Mouse (Mus musculus) CH12.LX (cell line): ENCODE results near the gene Cnst. TPM values are rescaled to one million over a fixed set of nuclear protein-coding genes. Genes with fewer than 3 reads are reported as not detected.
A peak's percentile ranks its signal among the peaks of the same experiment; 100 is the strongest.

Source experiments
- DNase-seq: peaks from one replicate; pipeline ENCODE4 v3.0.0-alpha.2; 2013; ENCODE audit errors: extremely low read depth
- H3K27ac ChIP-seq: 2 replicates; pipeline ENCODE4 v1.5.1; 2012; ENCODE audit warnings: low read depth, mild to moderate bottlenecking, control low read depth, moderate library complexity; ENCODE audit not compliant: insufficient read depth
- H3K27me3 ChIP-seq: replicated peaks from 2 replicates; pipeline ENCODE3; 2012; ENCODE audit warnings: inconsistent platforms
- H3K36me3 ChIP-seq, 2 experiments: replicated peaks in 1 of 2; 2 replicates each; pipeline versions ENCODE3 to v1.6.1; 2012; ENCODE audit warnings: inconsistent platforms in 1 of 2, low read length in 1 of 2, mild to moderate bottlenecking in 1 of 2, mixed read lengths in 1 of 2, moderate library complexity in 1 of 2; ENCODE audit not compliant: control insufficient read depth in 1 of 2, insufficient read depth in 1 of 2
- H3K4me1 ChIP-seq, 2 experiments: 2 replicates each; pipeline ENCODE4 v1.6.1; 2012; ENCODE audit warnings: inconsistent platforms in 1 of 2, moderate library complexity in 1 of 2; ENCODE audit not compliant: insufficient read depth in 2 of 2, control insufficient read depth in 1 of 2
- H3K4me2 ChIP-seq: 2 replicates; pipeline ENCODE4 v1.6.1; 2012; ENCODE audit warnings: low read depth, mild to moderate bottlenecking, control low read depth; ENCODE audit not compliant: poor library complexity, insufficient read depth, severe bottlenecking
- H3K4me3 ChIP-seq, 3 experiments: fragments of 150-350 bp in 1 of 3; sonication (generic) in 1 of 3; replicated peaks in 1 of 3; 2 replicates each; pipeline versions ENCODE3 to v1.5.1; 2011 to 2012; ENCODE audit warnings: low read depth in 2 of 3, low read length in 2 of 3, mild to moderate bottlenecking in 2 of 3, moderate library complexity in 2 of 3, control low read depth in 1 of 3, improper control_type of control experiment in 1 of 3, inconsistent platforms in 1 of 3, mixed read lengths in 1 of 3; ENCODE audit not compliant: poor library complexity in 1 of 3
- H3K79me2 ChIP-seq: replicated peaks from 2 replicates; pipeline ENCODE4 v1.6.1; 2012; ENCODE audit warnings: mild to moderate bottlenecking, moderate library complexity; ENCODE audit not compliant: control insufficient read depth, poor library complexity, insufficient read depth, severe bottlenecking; ENCODE audit errors: extremely low read depth
- H3K9ac ChIP-seq: 2 replicates; pipeline ENCODE4 v1.6.1; 2012; ENCODE audit warnings: low read depth, mild to moderate bottlenecking, control low read depth, moderate library complexity; ENCODE audit not compliant: insufficient read depth
- H3K9me3 ChIP-seq: replicated peaks from 2 replicates; pipeline ENCODE3; 2012; ENCODE audit warnings: low read length, inconsistent platforms, mixed read lengths
- CTCF ChIP-seq, 2 experiments: IDR thresholded peaks in 1 of 2; conservative IDR thresholded peaks in 1 of 2; 2 replicates each; pipeline ENCODE4 v1.5.1; 2011 to 2012; ENCODE audit warnings: low read depth in 2 of 2, low read length in 2 of 2, improper control_type of control experiment in 1 of 2, inconsistent platforms in 1 of 2, mild to moderate bottlenecking in 1 of 2, moderate library complexity in 1 of 2
- ELF1 ChIP-seq: IDR thresholded peaks from 2 replicates; pipeline ENCODE4 v1.6.1; 2014; ENCODE audit warnings: low read depth, mild to moderate bottlenecking, inconsistent platforms, low read length, improper control_type of control experiment
- MAFK ChIP-seq: IDR thresholded peaks from 2 replicates; pipeline ENCODE4 v1.6.1; 2011; ENCODE audit warnings: low read length, improper control_type of control experiment; ENCODE audit not compliant: insufficient replicate concordance
- MAX ChIP-seq: IDR thresholded peaks from 2 replicates; pipeline ENCODE4 v1.6.1; 2011; ENCODE audit warnings: low read length, improper control_type of control experiment
- MAZ ChIP-seq: IDR thresholded peaks from 2 replicates; pipeline ENCODE4 v1.6.1; 2012; ENCODE audit warnings: low read depth, mild to moderate bottlenecking, inconsistent platforms, low read length, improper control_type of control experiment, moderate library complexity
- RAD21 ChIP-seq: IDR thresholded peaks from 2 replicates; pipeline ENCODE4 v1.6.1; 2011; ENCODE audit warnings: low read depth, mild to moderate bottlenecking, low read length, improper control_type of control experiment, moderate library complexity
- SMC3 ChIP-seq: IDR thresholded peaks from 2 replicates; pipeline ENCODE4 v1.6.1; 2011; ENCODE audit warnings: low read depth, low read length, improper control_type of control experiment
- TBP ChIP-seq: conservative IDR thresholded peaks from 2 replicates; pipeline ENCODE4 v1.6.1; 2011; ENCODE audit warnings: low read depth, low read length, improper control_type of control experiment
- TCF12 ChIP-seq: IDR thresholded peaks from 2 replicates; pipeline ENCODE4 v1.6.1; 2014; ENCODE audit warnings: low read depth, mild to moderate bottlenecking, inconsistent platforms, low read length, improper control_type of control experiment
- USF1 ChIP-seq: IDR thresholded peaks from 2 replicates; pipeline ENCODE4 v1.6.1; 2014; ENCODE audit warnings: low read depth, mild to moderate bottlenecking, inconsistent platforms, low read length, improper control_type of control experiment
- dilution Hi-C: fragments of 300-500 bp; cut with MboI; formaldehyde crosslinking; loops from 2 replicates; pipeline ENCODE4 v1.14.3; 2020; ENCODE audit warnings: low sequenced_read_pairs; ENCODE audit not compliant: extremely low pct_unique_long_range_greater_than_20kb, extremely low pct_ligation_motif_present
- in situ Hi-C: fragments of 300-500 bp; cut with MboI; formaldehyde crosslinking; loops from 3 replicates; pipeline ENCODE4 v1.14.3; 2019; ENCODE audit warnings: low sequenced_read_pairs, low pct_ligation_motif_present, low pct_unique_long_range_greater_than_20kb, mixed read lengths
- polyA plus RNA-seq: library from polyadenylated mRNA; unstranded; fragments of >175 nt; gene quantifications from 2 replicates; pipeline ENCODE4 v1.2.1, GENCODE M21; 2012; ENCODE audit warnings: low read depth; ENCODE audit not compliant: insufficient read length
- total RNA-seq, 2 experiments: library from RNA; depleted of rRNA; stranded (reverse); fragments of 300-350 nt in 1 of 2; fragments of >200 nt in 1 of 2; gene quantifications; 2 replicates each; pipeline ENCODE4 v1.2.3; 2012 to 2014

Cnst gene
- total and polyA plus RNA-seq, 3 experiments: 7.8 to 10.2 (median 9.3) TPM

GRCm38 (mm10) chr1:179633414-179633752 lies 87.2 kb downstream of the Cnst start:
- H3K27ac ChIP-seq: no peak overlapping the region
- in situ Hi-C loops: loop anchor here (25.0 kb wide), 1 partner anchor 204 kb away; no protein-coding TSS in a partner anchor
- TF ChIP-seq RAD21 (peak; percentile 56), CTCF (conservative IDR thresholded peaks at IDR 0.05 in 1 of 2, IDR thresholded peaks at IDR 0.05 in 1 of 2; ENCODE audit: low read depth in 2 of 2, low read length in 2 of 2) (peak; percentile 70 to 77), MAX (no peak), SMC3 (peak; percentile 45)
- H3K4me2 ChIP-seq: no peak overlapping the region
- no peaks in the 10 kb centered on the region for H3K27me3 ChIP-seq
- H3K4me3 ChIP-seq: no peak overlapping the region
- H3K9ac ChIP-seq: no peak overlapping the region
- H3K79me2 ChIP-seq: no peaks in the 10 kb centered on the region
- peaks cover 0 to 21% of the 10 kb centered on the region in 2 experiments; a peak in 2 of 4 replicates for H3K4me1 ChIP-seq
- H3K36me3 ChIP-seq: no peaks in the 10 kb centered on the region
- dilution Hi-C loops: no loop called here
- DNase-seq: peak; percentile 66
- H3K9me3 ChIP-seq: no peaks in the 10 kb centered on the region

GRCm38 (mm10) chr1:179634159-179634558 lies 88.0 kb downstream of the Cnst start:
- Histone ChIP-seq H3K27ac (no peak overlapping the region), H3K4me3 (no peak overlapping the region), H3K79me2 (no peaks in the 10 kb centered on the region), H3K4me1 (peaks cover 0 to 13% of the 10 kb centered on the region in 2 experiments; a peak in 2 of 4 replicates), H3K27me3 (no peaks in the 10 kb centered on the region), H3K9ac (no peak overlapping the region), H3K9me3 (no peaks in the 10 kb centered on the region)
- no peak for DNase-seq
- no peak for TF ChIP-seq MAFK
- no peak for TF ChIP-seq ELF1
- TF ChIP-seq CTCF (conservative IDR thresholded peaks at IDR 0.05 in 1 of 2, IDR thresholded peaks at IDR 0.05 in 1 of 2; ENCODE audit: low read depth in 2 of 2, low read length in 2 of 2): peak in 1 of 2 experiments; percentile 33; a peak in 2 of 4 replicates
- TF ChIP-seq TCF12: no peak
- no peak for TF ChIP-seq TBP
- TF ChIP-seq, all 38 proteins: peak for 1
- H3K36me3 ChIP-seq: no peaks in the 10 kb centered on the region
- dilution Hi-C loops: no loop called here
- in situ Hi-C loops: loop anchor here (25.0 kb wide), 1 partner anchor 203 kb away; no protein-coding TSS in a partner anchor
- H3K4me2 ChIP-seq: no peak overlapping the region

GRCm38 (mm10) chr1:179642726-179643125 lies 96.6 kb downstream of the Cnst start:
- Histone ChIP-seq H3K4me3 (no peak overlapping the region), H3K79me2 (no peaks in the 10 kb centered on the region), H3K9me3 (no peaks in the 10 kb centered on the region), H3K27ac (no peak overlapping the region), H3K27me3 (no peaks in the 10 kb centered on the region), H3K9ac (no peak overlapping the region), H3K36me3 (no peaks in the 10 kb centered on the region), H3K4me2 (no peak overlapping the region), H3K4me1 (peaks cover 3% of the 10 kb centered on the region in 2 experiments; a peak in 2 of 4 replicates)
- TF ChIP-seq MAZ (no peak), USF1 (peak; percentile 23)
- dilution Hi-C loops: no loop called here
- no peak for DNase-seq
- in situ Hi-C loops: loop anchor here (10.0 to 25.0 kb wide), 2 partner anchors 92 to 195 kb away; no protein-coding TSS in a partner anchor
